Mouse (Mus musculus): ENCODE results near the gene Tnfaip1.

- TF ChIP-seq EP300 (IDR thresholded peaks at IDR 0.05; ENCODE audit: low read length) (no peak), POLR2A (IDR thresholded peaks at IDR 0.05; ENCODE audit: low read depth, low read length) (no peak), HCFC1 (IDR thresholded peaks at IDR 0.05; ENCODE audit: low read depth, low read length) (no peak), MYC (IDR thresholded peaks at IDR 0.05; ENCODE audit: low read depth, low read length) (no peak), BHLHE40 (IDR thresholded peaks at IDR 0.05; ENCODE audit: low read depth, low read length) (no peak)
Measured at GRCm38 (mm10) chr11:78495904-78496303, 40.2 kb downstream of the Tnfaip1 start.
